ENCODE assay signal across 8 mouse cellular contexts in genomic region chr14:30008733-30009575, GRCm38 (mm10). TPM values are rescaled to one million over a fixed set of nuclear protein-coding genes. Genes with fewer than 3 reads are reported as not detected.
DNase-seq lines count a peak whose midpoint lies in the region; ATAC-seq lines count a peak whose summit lies in the region.

TSS of gene Il17rb (minus strand) at chr14:30008896.
TSS of gene Chdh (plus strand) at chr14:30009023.

- no peak within 1 kb of the TSS for H3K27ac ChIP-seq in heart, embryonic 11.5 days (ENCODE audit: low read depth, low read length)
- H3K27ac ChIP-seq in liver, embryonic 16.5 days (ENCODE audit: low read length): peak within 1 kb of the TSS; percentile 62

- WGBS in heart, embryonic 11.5 days (ENCODE audit: insufficient replicate concordance): 10% methylated on average over 54 of the region's 54 CpGs
- WGBS in liver, embryonic 16.5 days (ENCODE audit: insufficient replicate concordance): 9% methylated on average over 53 of the region's 54 CpGs

- peak within 1 kb of the TSS; percentile 91 for H3K4me2 ChIP-seq in heart, embryonic 11.5 days
- peak within 1 kb of the TSS; percentile 54 for H3K4me2 ChIP-seq in liver, embryonic 16.5 days (ENCODE audit: low read depth, low read length)

- peak within 1 kb of the TSS; percentile 48 for H3K4me3 ChIP-seq in heart, embryonic 11.5 days (ENCODE audit: low read depth, low read length)
- H3K4me3 ChIP-seq in liver, embryonic 16.5 days (ENCODE audit: low read depth, low read length): peak within 1 kb of the TSS; percentile 54

- peaks cover 30% of the 10 kb centered on the region for H3K27me3 ChIP-seq in heart, embryonic 11.5 days (ENCODE audit: control insufficient read depth, insufficient read depth, low read length)
- H3K27me3 ChIP-seq in liver, embryonic 16.5 days (ENCODE audit: control insufficient read depth, insufficient read depth, low read depth, low read length): peaks cover 15% of the 10 kb centered on the region

- H3K9ac ChIP-seq in heart, embryonic 11.5 days (ENCODE audit: low read depth, low read length): peak within 1 kb of the TSS; percentile 39; the same call in 1 of the 2 replicates
- peak within 1 kb of the TSS; percentile 60 for H3K9ac ChIP-seq in liver, embryonic 16.5 days (ENCODE audit: low read depth, low read length)

- H3K9me3 ChIP-seq in heart, embryonic 11.5 days (replicated peaks; ENCODE audit: control insufficient read depth, low read length): no peaks in the 10 kb centered on the region
- no peaks in the 10 kb centered on the region for H3K9me3 ChIP-seq in liver, embryonic 16.5 days (replicated peaks; ENCODE audit: control insufficient read depth, low read length)

- no peaks in the 10 kb centered on the region for H3K4me1 ChIP-seq in heart, embryonic 11.5 days (ENCODE audit: control insufficient read depth, insufficient read depth, low read length)
- H3K4me1 ChIP-seq in liver, embryonic 16.5 days (ENCODE audit: control insufficient read depth, low read depth, low read length): peaks cover 4% of the 10 kb centered on the region; the same call in 1 of the 2 replicates

- no peak; the same call in 1 of the 2 replicates for ATAC-seq in heart, embryonic 11.5 days (replicated peaks; ENCODE audit: insufficient number of reproducible peaks, low FRiP score, low TSS enrichment)
- peak; percentile 88 for ATAC-seq in liver, embryonic 16.5 days (ENCODE audit: low read depth)

- DNase-seq in right cerebral cortex, adult 18-20 months: peak; percentile 53
- DNase-seq in right cerebral cortex, postnatal 36 days (ENCODE audit: low spot score in 2 of 2): no peak
- peak; percentile 58 for DNase-seq in embryo, embryonic 11 days
- peak; percentile 88 to 89 for DNase-seq in kidney, adult 8-10 months
- DNase-seq in neural tube, embryonic 10.5 days (ENCODE audit: extremely low spot score, low spot score): peak; percentile 54
- DNase-seq in urinary bladder, adult 18-20 months (ENCODE audit: low spot score in 2 of 2): peak; percentile 52 to 54

- no peaks in the 10 kb centered on the region for H3K36me3 ChIP-seq in heart, embryonic 11.5 days (ENCODE audit: control insufficient read depth, insufficient read depth, low read length)
- no peaks in the 10 kb centered on the region for H3K36me3 ChIP-seq in liver, embryonic 16.5 days (ENCODE audit: control insufficient read depth, insufficient read depth)

RNA-seq across cellular contexts. Expression of gene Il17rb, which starts in this region (rescaled TPM):
- 0.60 and 0.75 TPM in 2 replicates for polyA plus RNA-seq in heart, embryonic 11.5 days (2014; fragmentation: Nextera tagmentation; extraction: Ambion mirVana)
- 4.8 and 6.6 TPM in 2 replicates for polyA plus RNA-seq in liver, embryonic 16.5 days (2015; fragmentation: Nextera tagmentation; extraction: Ambion mirVana)

RNA-seq across cellular contexts. Expression of gene Chdh, which starts in this region (rescaled TPM):
- polyA plus RNA-seq in heart, embryonic 11.5 days (2014; fragmentation: Nextera tagmentation; extraction: Ambion mirVana): 0.10 and 0.21 TPM in 2 replicates
- 6.4 and 6.9 TPM in 2 replicates for polyA plus RNA-seq in liver, embryonic 16.5 days (2015; fragmentation: Nextera tagmentation; extraction: Ambion mirVana)

Comparison
In these comparisons a context has a peak if more than half of its experiments do, and no peak if none do; other contexts are left out.
1. DNase-seq: peak in right cerebral cortex, adult 18-20 months (single experiment), embryo, embryonic 11 days (single experiment), kidney, adult 8-10 months (2 of 2), neural tube, embryonic 10.5 days (single experiment) and urinary bladder, adult 18-20 months (2 of 2); none in right cerebral cortex, postnatal 36 days (0 of 2).